Mouse (Mus musculus) limb, embryonic 13.5 days (tissue): ENCODE results near the gene C1qtnf4. TPM values are rescaled to one million over a fixed set of nuclear protein-coding genes. Genes with fewer than 3 reads are reported as not detected.

ENCODE experiments used
- ATAC-seq: fragments of 200-750 bp; cut with Nextera tagmentation; 2 replicates; pipeline ENCODE4 v1.8.0; 2017; ENCODE audit warnings: low read depth, moderate number of reproducible peaks, moderate TSS enrichment; ENCODE audit not compliant: low FRiP score
- H3K27ac ChIP-seq: fragments of 300-500 bp; sonication (generic); 2 replicates; pipeline ENCODE4 v1.5.1; 2015; ENCODE audit warnings: inconsistent platforms, mild to moderate bottlenecking, moderate library complexity
- H3K27me3 ChIP-seq: fragments of 300-500 bp; sonication (generic); 2 replicates; pipeline ENCODE4 v1.6.1; 2015; ENCODE audit warnings: mild to moderate bottlenecking, inconsistent platforms
- H3K36me3 ChIP-seq: fragments of 300-500 bp; sonication (generic); 2 replicates; pipeline ENCODE4 v1.6.1; 2015; ENCODE audit warnings: inconsistent platforms, mild to moderate bottlenecking, moderate library complexity
- H3K4me1 ChIP-seq: fragments of 300-500 bp; sonication (generic); 2 replicates; pipeline ENCODE4 v1.6.1; 2015; ENCODE audit warnings: inconsistent platforms
- H3K4me2 ChIP-seq: fragments of 300-500 bp; sonication (generic); replicated peaks from 2 replicates; pipeline ENCODE4 v1.6.1; 2015; ENCODE audit warnings: inconsistent platforms, mild to moderate bottlenecking, moderate library complexity
- H3K4me3 ChIP-seq: fragments of 300-500 bp; sonication (generic); 2 replicates; pipeline ENCODE4 v1.5.1; 2015; ENCODE audit warnings: moderate library complexity, mild to moderate bottlenecking, inconsistent platforms
- H3K9ac ChIP-seq: fragments of 300-500 bp; sonication (generic); 2 replicates; pipeline ENCODE4 v1.6.1; 2015; ENCODE audit warnings: mild to moderate bottlenecking, inconsistent platforms
- H3K9me3 ChIP-seq: fragments of 300-500 bp; sonication (generic); 2 replicates; pipeline ENCODE4 v1.6.1; 2016; ENCODE audit warnings: inconsistent platforms
- WGBS: fragments of 180-500 bp; shearing (Covaris S2); methylation state at CpG from one replicate; pipeline ENCODE4 v1.1.7; 2015; 5-methylcytosine and 5-hydroxymethylcytosine counted together
- polyA plus RNA-seq: library from polyadenylated mRNA; unstranded; fragments of >200 nt; fragmentation: Nextera tagmentation; extraction: Ambion mirVana; gene quantifications from 2 replicates; pipeline ENCODE4 v1.2.1, GENCODE M21; 2015

Gene C1qtnf4
- polyA plus RNA-seq, 1 experiment from 2014 or later, result 27.0 TPM

- peak overlapping the region; percentile 80 for H3K4me2 ChIP-seq
- H3K4me1 ChIP-seq, result peaks cover 24% of the 10 kb centered on the region
- peak overlapping the region; percentile 74 for H3K4me3 ChIP-seq
- peak overlapping the region; percentile 98 for H3K9ac ChIP-seq
- H3K27ac ChIP-seq, result peak overlapping the region; percentile 97
- H3K27me3 ChIP-seq, result no peaks in the 10 kb centered on the region
- no peak for ATAC-seq
- peaks cover 22% of the 10 kb centered on the region for H3K36me3 ChIP-seq
- no peaks in the 10 kb centered on the region for H3K9me3 ChIP-seq
- WGBS, result 18% methylated on average over 7 of the region's 7 CpGs
These were observed 31.0 kb downstream of the C1qtnf4 start for GRCm38 (mm10) chr2:90916560-90917232.

GRCm38 (mm10) chr2:90917233-90917998 is 31.8 kb downstream of the C1qtnf4 start:
- peak overlapping the region; percentile 98 for H3K9ac ChIP-seq
- H3K4me3 ChIP-seq, result peak overlapping the region; percentile 74
- no peaks in the 10 kb centered on the region for H3K27me3 ChIP-seq
- no peaks in the 10 kb centered on the region for H3K9me3 ChIP-seq
- peak overlapping the region; percentile 80 for H3K4me2 ChIP-seq
- H3K27ac ChIP-seq, result peak overlapping the region; percentile 97
- peaks cover 24% of the 10 kb centered on the region for H3K4me1 ChIP-seq
- peaks cover 17% of the 10 kb centered on the region for H3K36me3 ChIP-seq
- under 1% methylated on average over 73 of the region's 73 CpGs for WGBS
- ATAC-seq, result peak; percentile 88

GRCm38 (mm10) chr2:90917999-90918698 is 32.5 kb downstream of the C1qtnf4 start:
- Histone ChIP-seq H3K9ac (peak overlapping the region; percentile 98), H3K36me3 (peaks cover 9% of the 10 kb centered on the region), H3K27me3 (no peaks in the 10 kb centered on the region), H3K4me2 (peak overlapping the region; percentile 80), H3K27ac (peak overlapping the region; percentile 97), H3K4me1 (peaks cover 24% of the 10 kb centered on the region), H3K9me3 (no peaks in the 10 kb centered on the region), H3K4me3 (peak overlapping the region; percentile 74)
- 12% methylated on average over 16 of the region's 16 CpGs for WGBS
- ATAC-seq, result peak; percentile 64

GRCm38 (mm10) chr2:90921178-90921577 is 35.5 kb downstream of the C1qtnf4 start:
- no peak overlapping the region for H3K9ac ChIP-seq
- H3K9me3 ChIP-seq, result no peaks in the 10 kb centered on the region
- H3K4me1 ChIP-seq, result peaks cover 11% of the 10 kb centered on the region
- H3K27me3 ChIP-seq, result no peaks in the 10 kb centered on the region
- no peak overlapping the region for H3K27ac ChIP-seq
- H3K36me3 ChIP-seq, result no peaks in the 10 kb centered on the region
- no peak for ATAC-seq
- no peak overlapping the region for H3K4me2 ChIP-seq
- WGBS, result 84% methylated on average over 1 of the region's 1 CpGs
- no peak overlapping the region for H3K4me3 ChIP-seq

GRCm38 (mm10) chr2:90922636-90923035 is 37.0 kb downstream of the C1qtnf4 start:
- 91% methylated on average over 2 of the region's 2 CpGs for WGBS
- no peak overlapping the region for H3K4me3 ChIP-seq
- no peak overlapping the region for H3K9ac ChIP-seq
- no peak for ATAC-seq
- H3K4me2 ChIP-seq, result no peak overlapping the region
- no peaks in the 10 kb centered on the region for H3K36me3 ChIP-seq
- H3K9me3 ChIP-seq, result no peaks in the 10 kb centered on the region
- H3K27ac ChIP-seq, result no peak overlapping the region
- no peaks in the 10 kb centered on the region for H3K27me3 ChIP-seq
- H3K4me1 ChIP-seq, result peaks cover 3% of the 10 kb centered on the region

- ATAC-seq, result no peak
- Histone ChIP-seq H3K4me3 (no peak overlapping the region), H3K4me2 (no peak overlapping the region), H3K4me1 (no peaks in the 10 kb centered on the region), H3K27ac (no peak overlapping the region), H3K36me3 (no peaks in the 10 kb centered on the region), H3K27me3 (no peaks in the 10 kb centered on the region), H3K9ac (no peak overlapping the region), H3K9me3 (no peaks in the 10 kb centered on the region)
- WGBS, result 86% methylated on average over 13 of the region's 13 CpGs
These were observed 42.9 kb downstream of the C1qtnf4 start for GRCm38 (mm10) chr2:90928566-90928965.

- H3K27me3 ChIP-seq, result no peaks in the 10 kb centered on the region
- WGBS, result 74% methylated on average over 8 of the region's 8 CpGs
- H3K9ac ChIP-seq, result no peak overlapping the region
- H3K9me3 ChIP-seq, result no peaks in the 10 kb centered on the region
- no peak for ATAC-seq
- H3K4me1 ChIP-seq, result no peaks in the 10 kb centered on the region
- H3K36me3 ChIP-seq, result no peaks in the 10 kb centered on the region
- no peak overlapping the region for H3K27ac ChIP-seq
- H3K4me2 ChIP-seq, result no peak overlapping the region
- no peak overlapping the region for H3K4me3 ChIP-seq
These were observed 46.2 kb downstream of the C1qtnf4 start for GRCm38 (mm10) chr2:90931829-90932228.

GRCm38 (mm10) chr2:90932273-90932672 is 46.6 kb downstream of the C1qtnf4 start:
- Histone ChIP-seq H3K27ac (no peak overlapping the region), H3K4me2 (no peak overlapping the region), H3K36me3 (no peaks in the 10 kb centered on the region), H3K9me3 (no peaks in the 10 kb centered on the region), H3K27me3 (no peaks in the 10 kb centered on the region), H3K9ac (no peak overlapping the region), H3K4me3 (no peak overlapping the region), H3K4me1 (no peaks in the 10 kb centered on the region)
- no peak for ATAC-seq
- WGBS, result 70% methylated on average over 2 of the region's 2 CpGs

GRCm38 (mm10) chr2:90938362-90938761 is 52.7 kb downstream of the C1qtnf4 start:
- Histone ChIP-seq H3K9me3 (no peaks in the 10 kb centered on the region), H3K36me3 (no peaks in the 10 kb centered on the region), H3K27me3 (no peaks in the 10 kb centered on the region), H3K9ac (no peak overlapping the region), H3K27ac (no peak overlapping the region), H3K4me2 (no peak overlapping the region), H3K4me3 (no peak overlapping the region), H3K4me1 (peaks cover 26% of the 10 kb centered on the region)
- 71% methylated on average over 3 of the region's 3 CpGs for WGBS
- ATAC-seq, result no peak

GRCm38 (mm10) chr2:90939750-90940149 is 54.1 kb downstream of the C1qtnf4 start:
- peaks cover 26% of the 10 kb centered on the region for H3K4me1 ChIP-seq
- peak overlapping the region; percentile 79 for H3K4me2 ChIP-seq
- peak overlapping the region; percentile 98 for H3K9ac ChIP-seq
- peak; percentile 54 for ATAC-seq
- WGBS, result 44% methylated on average over 8 of the region's 8 CpGs
- no peaks in the 10 kb centered on the region for H3K9me3 ChIP-seq
- no peaks in the 10 kb centered on the region for H3K36me3 ChIP-seq
- H3K4me3 ChIP-seq, result peak overlapping the region; percentile 94
- H3K27me3 ChIP-seq, result no peaks in the 10 kb centered on the region
- H3K27ac ChIP-seq, result peak overlapping the region; percentile 93
